Mouse (Mus musculus) cerebellum, postnatal 25 days (tissue): ENCODE measurements around the gene Gm6482.
"Not testable (repeated sequence)": the region's sequence is repeated elsewhere in the genome, so short reads cannot be mapped to it uniquely, and the experiment has no call there.

Experiments
- DNase-seq, 2 experiments: peaks; one replicate each; pipeline ENCODE4 v3.0.0; 2021; ENCODE audit warnings: mixed read lengths in 2 of 2

Gm6482 gene

DNA sequence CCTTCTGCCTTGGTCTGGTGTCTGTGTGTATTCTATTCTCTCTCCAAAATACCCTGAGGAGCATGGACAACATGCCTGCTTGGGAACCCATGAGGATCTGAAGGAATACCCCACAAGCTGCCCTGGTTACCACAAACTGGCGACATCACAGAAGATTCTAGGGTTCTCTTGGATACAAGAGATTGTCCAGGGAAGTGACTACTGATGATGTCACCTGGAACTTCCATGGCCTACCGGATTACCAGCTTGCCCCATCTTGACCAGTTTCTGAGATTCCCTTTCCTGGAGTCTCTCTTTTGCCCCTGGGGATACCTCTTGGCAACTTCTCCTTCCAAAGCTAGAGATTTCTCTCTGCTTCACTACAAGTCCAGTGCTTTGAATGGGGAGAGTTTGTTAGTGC lies at the start of gene Gm6482:
Gene Gm6482 (minus strand): TSS at position 101 of the 400 bp plus-strand sequence.
- DNase-seq, result not testable (repeated sequence)

DNA sequence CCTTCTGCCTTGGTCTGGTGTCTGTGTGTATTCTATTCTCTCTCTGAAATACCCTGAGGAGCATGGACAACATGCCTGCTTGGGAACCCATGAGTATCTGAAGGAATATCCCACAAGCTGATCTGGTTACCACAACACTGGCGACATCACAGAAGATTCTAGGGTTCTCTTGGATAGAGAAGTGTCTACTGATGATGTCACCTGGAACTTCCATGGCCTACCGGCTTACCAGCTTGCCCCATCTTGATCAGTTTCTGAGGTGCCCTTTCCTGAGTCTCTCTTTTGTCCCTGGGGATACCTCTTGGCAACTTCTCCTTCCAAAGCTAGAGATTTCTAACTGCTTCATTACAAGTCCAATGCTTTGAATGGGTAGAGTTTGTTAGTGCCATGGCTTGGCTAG lies 45.3 kb upstream of the Gm6482 start, which contains the start of gene Gm7954:
Gene Gm7954 (minus strand): TSS at position 101 of the 400 bp plus-strand sequence.
- not testable (repeated sequence) for DNase-seq

DNA sequence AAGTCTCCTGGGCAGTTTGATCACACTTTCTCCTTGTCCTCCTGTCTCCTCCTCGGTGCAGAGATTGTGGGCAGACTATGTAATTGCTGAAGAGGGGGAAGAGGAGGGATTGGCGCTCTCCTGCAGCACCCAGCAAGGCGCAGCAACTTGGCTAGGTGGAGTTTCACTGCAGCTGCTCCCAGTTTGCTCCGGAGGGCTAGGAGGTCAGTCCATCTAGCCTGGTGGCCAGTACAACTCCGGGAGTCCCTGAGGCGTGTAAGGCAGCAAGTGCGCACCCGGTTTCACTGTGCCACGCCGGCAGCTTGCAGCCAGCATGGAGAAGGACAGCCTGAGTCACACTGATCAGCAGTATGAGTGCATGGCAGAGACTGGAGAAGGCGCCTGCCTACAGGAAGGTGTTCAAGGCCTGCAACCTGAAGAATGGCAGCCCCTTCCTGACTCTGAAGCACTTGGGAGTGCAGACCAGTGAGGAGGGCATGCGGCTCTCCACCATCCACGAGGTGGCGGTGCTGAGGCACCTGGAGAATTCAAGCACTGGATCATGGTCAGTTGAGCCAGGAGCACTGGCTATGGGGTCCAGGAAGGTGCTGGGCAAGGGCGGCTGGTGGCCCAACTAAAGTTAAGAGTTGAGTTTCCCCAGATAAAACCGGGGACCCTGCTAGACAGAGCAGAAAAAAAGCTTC lies 17.5 kb upstream of the Gm6482 start:
- peak in 1 of 2 experiments; percentile 11 for DNase-seq

DNA sequence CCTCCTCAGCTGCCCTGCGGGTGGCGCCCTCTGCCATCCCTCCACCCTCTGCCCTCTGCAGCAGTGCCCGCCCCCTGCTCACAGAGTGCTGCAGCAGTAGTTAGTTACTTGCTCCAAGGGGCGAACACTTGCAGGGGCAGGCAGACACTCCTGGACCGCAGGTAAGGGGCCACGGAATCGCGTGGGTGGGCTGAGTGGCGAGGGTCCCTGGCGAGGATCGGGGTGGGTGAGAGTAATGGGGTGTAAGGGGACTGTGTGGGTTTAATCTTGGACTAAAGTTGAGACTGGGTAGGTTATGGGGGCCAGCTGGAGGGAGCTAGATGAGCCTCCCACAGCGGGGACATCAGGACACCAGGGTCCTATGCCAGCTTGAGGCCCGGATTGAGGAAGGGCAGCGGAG lies 16.6 kb upstream of the Gm6482 start:
- not testable (repeated sequence) for DNase-seq

DNA sequence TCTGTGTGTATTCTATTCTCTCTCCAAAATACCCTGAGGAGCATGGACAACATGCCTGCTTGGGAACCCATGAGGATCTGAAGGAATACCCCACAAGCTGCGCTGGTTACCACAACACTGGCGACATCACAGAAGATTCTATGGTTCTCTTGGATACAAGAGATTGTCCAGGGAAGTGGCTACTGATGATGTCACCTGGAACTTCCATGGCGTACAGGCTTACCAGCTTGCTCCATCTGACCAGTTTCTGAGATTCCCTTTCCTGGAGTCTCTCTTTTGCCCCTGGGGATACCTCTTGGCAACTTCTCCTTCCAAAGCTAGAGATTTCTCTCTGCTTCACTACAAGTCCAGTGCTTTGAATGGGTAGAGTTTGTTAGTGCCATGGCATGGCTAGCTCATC lies 21.8 kb downstream of the Gm6482 start, which contains the start of gene Gm7945:
Gene Gm7945 (minus strand): TSS at position 101 of the 400 bp plus-strand sequence.
- not testable (repeated sequence) for DNase-seq
